Mouse (Mus musculus): ENCODE measurements around the gene Cd55b. TPM values are rescaled to one million over a fixed set of nuclear protein-coding genes. Genes with fewer than 3 reads are reported as not detected.
"Not testable (repeated sequence)": the region's sequence is repeated elsewhere in the genome, so short reads cannot be mapped to it uniquely, and the experiment has no call there.

The Cd55b gene
- total RNA-seq (2021), result 1 to 10 TPM in 1 of 2 experiments, under 1 TPM in 1; 0.35 to 1.2 TPM
- long read RNA-seq, experiment 1, result 0 reads
- long read RNA-seq, experiment 2, result 0 reads

DNA sequence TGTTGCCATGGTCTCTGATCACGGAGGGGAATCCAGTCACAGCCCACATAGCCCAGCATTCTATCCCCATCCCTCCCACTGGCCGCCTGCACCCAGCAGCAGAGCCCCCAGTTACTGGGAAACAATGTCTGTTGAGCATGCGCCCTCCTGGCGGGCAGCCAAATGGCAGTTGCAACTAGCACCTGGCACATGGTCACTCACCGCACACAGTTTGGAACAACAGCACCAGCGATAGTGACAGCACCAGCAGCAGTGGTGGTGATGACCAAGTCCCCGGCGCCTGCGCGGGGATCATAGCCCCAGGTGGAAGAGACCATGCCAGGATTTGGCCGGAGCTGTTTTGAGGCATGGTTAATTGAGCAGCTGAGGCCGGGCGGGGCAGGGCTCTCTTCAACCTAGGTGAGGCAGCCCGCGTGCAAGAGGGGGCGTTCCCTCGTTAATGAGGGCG lies at the start of gene Cd55b:
TSS of gene Cd55b (minus strand) at position 346 of the 448 bp plus-strand sequence.
- no peak for DNase-seq

DNA sequence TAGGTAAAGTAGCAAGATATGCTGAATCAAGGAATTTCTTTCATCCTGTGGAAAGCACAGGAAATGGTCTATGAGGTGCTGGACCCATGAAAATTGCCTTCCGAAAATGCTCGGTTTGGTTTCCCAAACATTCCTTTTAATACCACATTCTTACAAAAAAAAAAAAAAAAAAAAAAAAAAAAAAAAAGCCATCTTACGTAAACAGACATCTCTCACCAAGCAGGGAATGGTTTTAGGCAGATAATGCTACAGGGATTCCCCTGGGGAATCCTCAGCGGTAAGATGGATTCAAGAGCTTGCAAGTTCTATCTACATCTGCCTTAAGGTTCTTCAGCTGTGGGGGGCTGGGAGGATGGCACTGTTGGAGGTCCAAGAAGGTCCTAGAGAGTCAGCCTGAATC lies 47.3 kb upstream of the Cd55b start:
- no peak for DNase-seq

DNA sequence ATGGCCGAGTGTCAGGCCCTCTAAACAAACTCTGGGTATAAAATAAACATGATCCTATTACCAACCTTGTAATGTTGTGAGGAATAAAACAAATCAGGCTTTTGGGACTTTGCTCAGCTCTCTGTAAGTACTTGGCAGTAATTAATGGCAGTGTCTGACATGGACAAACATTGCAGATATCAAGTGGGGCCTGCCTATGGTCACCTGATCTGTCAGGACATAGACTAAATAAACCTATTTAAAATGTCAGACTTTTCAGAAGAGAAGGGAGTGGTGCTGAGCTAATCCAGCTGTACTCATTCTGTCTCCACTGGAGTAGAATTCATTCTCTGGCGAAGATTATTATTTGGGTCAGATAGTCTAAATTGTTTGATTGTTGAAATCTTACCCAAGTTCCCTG lies 44.6 kb upstream of the Cd55b start:
- no peak for DNase-seq

DNA sequence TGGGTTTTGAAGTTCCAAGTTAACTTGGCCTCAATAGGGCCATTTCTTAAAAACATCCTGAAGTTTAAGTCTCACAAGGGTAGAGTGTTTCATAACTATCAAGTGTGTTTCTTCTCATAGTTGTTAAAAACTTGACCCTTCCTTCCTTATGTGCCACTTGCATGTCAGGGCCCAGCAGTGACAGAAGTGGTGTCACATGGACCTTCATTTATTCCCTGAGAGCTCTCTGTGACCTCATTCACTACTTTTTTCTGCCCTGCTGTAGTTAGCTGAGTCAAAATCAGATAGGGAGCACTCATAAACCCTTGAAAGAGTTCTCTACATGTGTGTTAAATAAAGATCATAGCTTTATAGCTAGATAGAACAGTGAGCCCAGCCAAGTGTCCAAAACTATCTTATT lies 41.4 kb upstream of the Cd55b start:
- no peak for DNase-seq

DNA sequence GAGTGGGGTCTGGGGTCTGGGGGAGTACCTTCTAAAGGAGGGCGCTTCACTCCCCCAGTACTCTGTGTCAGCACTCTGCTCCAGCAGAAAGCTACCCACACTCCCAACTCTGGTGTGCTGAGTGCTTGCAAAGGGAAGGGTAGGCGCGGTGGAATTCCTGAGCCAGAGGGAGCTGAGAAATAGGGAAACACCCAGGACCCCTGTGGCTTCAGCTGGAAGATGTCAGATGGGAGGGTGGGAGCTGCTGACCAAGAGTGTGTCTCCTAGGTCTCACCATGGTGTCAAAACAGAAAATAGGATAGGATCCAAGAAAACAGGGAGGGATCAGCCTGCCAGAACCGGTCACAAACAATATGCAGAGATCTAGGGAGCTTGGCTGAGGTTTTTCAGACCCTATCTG lies 40.1 kb upstream of the Cd55b start:
- DNase-seq, result no peak

DNA sequence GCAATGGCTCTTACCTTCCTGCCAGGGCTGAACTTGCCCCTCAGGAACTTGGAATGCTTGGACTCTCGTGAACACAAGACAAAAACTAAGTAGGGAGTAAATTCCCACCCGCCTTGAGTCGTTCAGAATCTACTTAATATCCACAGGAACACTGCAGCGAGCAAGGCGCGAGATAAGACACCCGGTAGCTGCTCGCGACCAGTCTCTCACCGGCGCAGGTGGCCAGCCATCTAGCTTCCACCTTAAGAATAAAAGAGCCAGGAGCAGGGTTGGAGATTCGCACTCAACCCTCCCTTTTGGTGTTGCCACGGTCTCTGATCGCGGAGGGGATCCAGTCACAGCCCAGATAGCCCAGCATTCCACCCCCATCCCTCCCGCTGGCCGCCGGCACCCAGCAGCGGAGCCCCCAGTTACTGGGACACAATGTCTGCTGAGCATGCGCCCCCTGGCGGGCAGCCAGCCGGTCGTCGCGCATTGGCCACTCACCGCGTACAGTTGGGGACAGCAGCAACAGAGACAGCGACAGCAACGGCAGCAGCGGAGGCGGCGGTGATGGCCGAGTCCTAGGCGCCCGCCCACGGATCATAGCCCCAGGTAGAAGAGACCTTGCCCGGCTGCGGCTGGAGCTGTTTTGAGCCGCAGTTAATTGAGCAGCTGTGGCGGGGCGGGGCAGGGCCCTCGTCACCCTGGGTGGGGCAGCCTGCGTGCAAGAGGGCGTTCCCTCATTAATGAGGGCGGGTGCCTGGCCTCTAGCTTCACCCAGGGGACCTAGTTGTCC lies 39.5 kb upstream of the Cd55b start, which contains the start of gene Cd55:
TSS of gene Cd55 (minus strand) at position 661 of the 778 bp plus-strand sequence.
- peak; percentile 79 for DNase-seq

DNA sequence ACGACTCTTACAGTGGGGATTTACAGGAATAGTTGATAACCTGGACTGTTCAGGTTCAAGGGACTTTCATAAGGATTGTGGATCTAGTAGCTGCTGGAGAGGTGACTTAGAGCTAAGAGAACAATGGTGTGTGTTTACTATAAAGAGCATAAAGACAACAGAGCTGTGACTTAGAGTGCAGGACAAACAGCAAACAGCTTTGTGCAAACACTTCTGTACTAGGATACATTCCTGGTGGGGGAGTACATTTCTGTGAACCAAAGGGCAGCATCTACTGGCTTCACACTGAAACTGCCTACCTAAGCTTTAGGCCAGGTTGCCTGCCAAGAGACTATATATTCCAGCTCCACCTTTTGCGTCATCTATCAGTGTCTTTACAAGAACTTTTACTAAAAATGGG lies 32.3 kb upstream of the Cd55b start:
- no peak for DNase-seq

DNA sequence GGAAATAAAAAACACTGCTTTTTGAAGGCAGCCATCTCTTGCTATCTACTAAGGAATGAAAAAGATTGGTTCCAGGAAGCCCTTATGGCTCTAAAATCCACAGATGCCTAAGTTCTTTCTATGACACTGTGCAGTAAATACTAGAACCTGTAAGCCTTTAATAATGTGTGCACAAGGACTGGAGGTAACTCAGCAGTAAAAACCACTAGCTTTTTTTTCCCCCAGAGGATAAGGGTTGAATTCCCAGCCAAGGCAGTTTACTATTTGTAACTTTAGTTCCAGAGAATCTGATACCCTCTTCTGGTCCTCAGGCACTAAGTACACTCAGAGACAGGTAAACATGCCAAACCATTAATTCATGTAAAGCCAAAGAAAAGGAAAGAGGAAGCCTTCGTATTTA lies 20.1 kb upstream of the Cd55b start:
- DNase-seq, result not testable (repeated sequence)

DNA sequence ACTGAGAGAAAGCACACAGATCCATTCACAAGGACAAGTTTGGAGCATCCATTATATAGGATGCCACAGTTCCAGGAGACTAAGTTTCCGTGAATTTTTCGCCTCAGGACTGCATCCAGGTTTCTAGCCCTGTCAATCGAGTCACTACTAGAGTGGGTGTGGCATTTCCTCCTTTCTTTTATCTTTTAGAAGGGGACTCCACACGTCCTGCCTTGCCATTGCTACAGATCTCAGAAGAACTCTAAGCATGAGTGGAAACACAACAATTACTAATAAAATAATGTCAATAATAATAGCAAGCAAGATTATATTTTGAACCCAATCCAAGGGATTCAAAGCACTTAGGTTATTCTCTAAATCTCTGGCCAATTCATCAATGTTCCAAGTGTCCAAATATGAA lies 8.1 kb upstream of the Cd55b start:
- no peak for DNase-seq

DNA sequence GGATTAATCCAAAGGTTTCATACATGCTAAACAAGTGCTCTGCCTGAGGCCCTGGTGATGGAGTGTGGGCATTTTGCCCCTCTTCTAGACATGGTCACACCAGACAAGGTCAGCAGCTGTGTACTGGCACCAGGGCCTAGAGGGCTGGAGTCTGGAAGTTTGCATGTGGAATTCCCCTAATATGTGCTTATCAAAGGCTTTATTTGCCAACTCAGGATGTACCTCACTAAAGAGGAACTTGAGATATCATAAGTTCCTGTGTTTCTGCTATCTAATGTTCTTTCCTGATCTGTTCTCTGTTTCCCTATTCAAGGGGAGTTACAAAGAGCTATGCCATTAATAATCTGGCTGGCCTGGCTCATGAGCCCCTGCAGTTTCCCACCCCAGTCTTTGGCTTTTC lies 5.9 kb upstream of the Cd55b start:
- not testable (repeated sequence) for DNase-seq

DNA sequence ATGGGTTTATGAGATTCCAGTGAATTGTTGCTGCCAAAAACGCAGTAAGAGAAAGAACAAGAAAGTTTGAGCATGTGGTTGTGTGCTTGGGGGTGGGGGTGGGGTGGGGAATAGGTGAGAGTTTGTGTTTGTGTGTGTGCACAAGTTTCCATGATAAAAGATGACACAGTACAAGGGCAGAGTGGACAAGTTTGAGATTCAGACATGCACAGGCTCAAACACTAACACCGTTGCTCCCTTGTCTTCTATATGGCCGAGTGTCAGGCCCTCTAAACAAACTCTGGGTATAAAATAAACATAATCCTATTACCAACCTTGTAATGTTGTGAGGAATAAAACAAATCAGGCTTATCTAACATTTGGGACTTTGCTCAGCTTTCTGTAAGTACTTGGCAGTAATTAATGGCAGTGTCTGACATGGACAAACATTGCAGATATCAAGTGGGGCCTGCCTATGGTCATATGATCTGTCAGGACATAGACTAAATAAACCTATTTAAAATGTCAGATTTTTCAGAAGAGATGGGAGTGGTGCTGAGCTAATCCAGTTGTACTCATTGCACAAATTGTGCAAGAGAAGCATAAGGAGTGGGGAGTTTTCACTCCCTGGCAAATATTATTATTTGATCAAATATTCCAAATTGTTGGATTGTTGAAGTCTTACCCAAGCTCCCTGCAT lies 4.5 kb upstream of the Cd55b start:
- not testable (repeated sequence) for DNase-seq

DNA sequence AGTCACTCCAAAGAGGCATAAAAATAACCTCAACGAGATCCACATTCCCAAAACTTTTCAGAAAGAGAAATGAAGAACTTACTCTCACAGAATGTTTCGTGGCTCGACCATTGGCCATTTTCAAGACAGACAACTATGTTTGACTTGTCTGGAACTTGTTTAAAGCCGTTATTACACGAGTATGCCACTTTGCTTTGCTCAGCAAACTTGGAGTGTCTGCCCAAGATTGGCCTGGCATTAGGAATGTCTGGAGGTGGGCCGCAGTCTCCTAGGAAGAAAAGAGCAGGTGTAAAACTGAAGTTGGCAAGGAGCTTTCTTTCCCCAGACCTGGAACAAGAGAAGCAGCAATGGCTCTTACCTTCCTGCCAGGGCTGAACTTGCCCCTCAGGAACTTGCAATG lies 776 bp downstream of the Cd55b start:
- not testable (repeated sequence) for DNase-seq

DNA sequence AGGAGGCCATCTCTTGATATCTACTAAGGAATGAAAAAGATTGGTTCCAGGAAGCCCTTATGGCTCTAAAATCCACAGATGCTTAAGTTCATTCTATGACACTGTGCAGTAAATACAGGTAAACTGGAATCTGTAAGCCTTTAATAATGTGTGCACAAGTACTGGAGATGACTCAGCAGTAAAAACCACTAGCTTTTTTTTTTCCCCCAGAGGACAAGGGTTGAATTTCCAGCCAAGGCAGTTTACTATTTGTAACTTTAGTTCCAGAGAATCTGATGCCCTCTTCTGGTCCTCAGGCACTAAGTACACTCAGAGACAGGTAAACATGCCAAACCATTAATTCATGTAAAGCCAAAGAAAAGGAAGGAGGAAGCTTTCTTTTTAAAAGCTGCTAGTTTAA lies 25.7 kb downstream of the Cd55b start:
- DNase-seq, result not testable (repeated sequence)

DNA sequence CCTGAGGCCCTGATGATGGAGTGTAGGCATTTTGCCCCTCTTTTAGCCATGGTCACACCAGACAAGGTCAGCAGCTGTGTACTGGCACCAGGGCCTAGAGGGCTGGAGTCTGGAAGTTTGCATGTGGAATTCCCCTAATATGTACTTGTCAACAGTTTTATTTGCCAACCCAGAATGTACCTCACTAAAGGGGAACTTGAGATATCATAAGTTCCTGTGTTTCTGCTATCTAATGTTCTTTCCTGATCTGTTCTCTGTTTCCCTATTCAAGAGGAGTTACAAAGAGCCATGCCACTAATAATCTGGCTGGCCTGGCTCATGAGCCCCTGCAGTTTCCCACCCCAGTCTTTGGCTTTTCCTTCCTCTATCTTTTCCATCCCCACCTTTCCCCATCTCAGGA lies 35.5 kb downstream of the Cd55b start:
- not testable (repeated sequence) for DNase-seq

DNA sequence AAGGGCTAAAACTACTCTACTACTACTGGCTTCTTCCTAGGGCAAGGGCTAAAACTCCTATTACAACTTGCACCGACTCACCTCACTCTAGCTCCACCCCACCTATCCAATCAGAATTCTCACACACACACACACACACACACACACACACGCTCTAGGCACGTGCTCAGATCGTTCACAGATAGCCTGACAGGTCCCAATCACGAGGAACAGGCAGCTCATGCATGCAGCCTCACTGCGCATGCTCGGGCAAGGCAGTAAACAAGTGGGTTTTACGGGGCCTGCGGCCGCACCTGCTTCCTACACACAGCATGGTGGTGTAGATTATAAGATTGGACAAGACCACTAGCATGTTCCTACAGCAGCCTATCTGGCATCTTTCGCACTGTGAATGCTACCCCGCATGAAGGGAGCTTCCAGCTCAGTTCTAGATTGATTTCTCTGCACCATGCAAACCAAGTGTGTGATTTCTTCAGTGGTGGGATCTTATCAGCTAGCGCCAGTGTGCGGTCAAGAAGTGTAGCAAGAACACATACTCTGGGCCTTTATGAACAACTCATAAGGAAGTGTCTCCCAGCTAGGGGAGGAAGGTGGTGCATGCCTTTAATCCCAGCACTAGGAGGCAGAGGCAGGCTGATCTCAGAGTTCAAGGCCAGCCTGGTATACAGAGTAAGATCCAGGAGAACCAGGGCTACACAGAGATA lies 44.9 kb downstream of the Cd55b start:
- DNase-seq, result no peak

DNA sequence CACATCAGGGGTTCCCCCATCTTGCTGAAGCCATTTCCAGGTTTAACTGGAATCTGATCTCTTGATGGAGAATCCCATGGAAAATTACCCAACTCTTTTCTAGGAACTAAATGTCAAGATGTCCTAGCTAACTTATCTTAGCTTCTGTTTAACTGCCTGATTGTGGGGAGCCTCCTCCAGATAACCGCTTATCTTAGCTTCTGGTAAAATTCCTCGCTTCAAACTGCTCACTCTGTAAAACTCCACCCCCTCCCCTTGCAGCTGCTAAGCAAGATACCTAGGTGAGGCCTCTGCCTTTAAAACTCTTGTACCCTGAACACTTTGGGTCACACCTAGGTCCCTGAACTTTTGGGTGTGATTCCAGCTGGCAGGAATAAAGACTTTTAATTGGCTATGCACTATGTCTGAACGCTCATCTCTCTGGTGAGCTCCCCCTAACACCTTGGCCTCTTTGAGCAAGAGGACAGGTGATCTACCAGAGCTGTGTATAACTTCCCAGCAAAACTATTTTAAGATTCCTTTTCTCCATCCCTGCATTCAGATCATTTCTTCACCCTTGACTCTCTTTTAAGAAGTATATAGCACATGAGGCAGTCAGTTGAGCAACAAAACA lies 48.5 kb downstream of the Cd55b start:
- DNase-seq, result no peak

DNA sequence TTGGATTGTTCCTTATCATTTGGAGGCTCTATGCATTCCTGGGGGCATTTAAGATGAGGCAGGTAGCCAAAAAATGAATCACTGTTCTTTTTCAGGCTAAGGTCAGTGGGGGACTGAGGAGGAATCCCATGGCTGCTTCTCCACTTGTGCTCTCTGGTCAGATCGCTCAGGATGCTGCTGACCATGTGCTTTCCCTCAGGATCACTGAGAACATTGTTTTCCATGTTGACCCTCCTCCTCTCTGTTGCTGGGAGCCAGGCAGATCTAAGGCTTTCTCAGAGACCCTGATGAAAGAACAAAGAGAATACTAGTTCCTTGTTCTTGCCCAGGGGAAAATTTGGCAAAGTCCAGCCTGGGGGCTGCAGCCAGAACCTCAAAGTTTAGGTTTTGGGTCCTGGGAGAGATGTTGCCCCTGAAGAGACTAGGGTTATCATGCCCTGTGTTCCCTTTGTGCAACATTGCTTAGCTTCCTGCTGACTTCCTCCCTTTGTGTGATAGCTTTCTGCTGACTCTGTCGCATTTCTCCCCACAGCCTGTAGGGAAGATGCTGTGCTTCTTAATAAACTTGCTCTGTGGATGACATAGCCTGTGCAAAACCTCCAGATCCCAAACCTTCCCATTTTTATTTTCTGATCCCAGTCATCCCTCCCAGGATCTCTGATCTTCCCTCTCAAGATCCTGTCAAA lies 49.3 kb downstream of the Cd55b start:
- DNase-seq, result no peak

DNA sequence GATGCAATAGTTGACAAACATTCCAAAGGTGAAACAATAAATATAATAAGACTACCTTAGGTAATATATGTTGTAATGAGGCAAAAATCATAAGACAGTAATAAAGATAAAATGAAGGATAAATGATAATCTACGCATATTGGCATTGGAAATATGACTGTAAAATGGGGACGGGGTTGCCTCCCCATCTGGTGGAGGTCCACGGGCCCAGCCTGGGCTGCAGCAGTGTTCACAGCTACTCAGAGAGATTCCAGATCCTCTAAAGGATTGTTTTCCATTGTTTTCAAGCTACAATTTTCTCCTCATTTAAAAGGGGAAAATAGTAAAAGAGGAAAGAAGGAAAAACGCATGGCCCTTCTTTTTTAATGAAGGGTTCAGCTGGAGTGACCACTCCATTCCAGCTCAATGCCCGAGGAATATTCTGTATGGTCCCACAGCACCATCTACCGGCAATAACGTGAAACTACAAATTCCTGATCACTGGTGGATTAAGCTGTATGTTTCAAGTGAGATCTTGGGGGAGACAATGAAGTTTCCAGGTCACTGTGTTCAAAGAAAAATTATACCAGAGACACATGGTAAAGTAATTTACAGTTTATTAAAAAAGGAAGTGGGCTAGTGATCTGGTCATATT lies 50.8 kb downstream of the Cd55b start:
- no peak for DNase-seq

DNA sequence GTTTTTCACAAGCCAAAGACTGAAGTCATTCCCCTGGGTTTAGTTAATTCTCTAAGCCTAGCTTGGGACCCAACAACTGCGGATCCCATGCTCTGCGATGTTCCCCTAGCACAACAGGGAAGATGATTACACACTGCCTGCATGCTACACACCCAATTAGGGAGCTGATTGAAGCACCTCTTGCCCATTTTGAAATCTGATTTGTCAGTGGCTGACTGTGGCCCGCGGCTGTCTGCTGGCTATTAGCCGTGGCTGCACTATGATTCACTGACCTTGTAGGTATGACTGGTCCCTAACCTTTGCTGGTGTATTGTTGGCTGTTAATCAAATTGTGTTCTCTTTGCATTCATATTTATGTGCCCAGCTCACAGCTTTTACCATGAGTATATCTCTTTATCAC lies 51.5 kb downstream of the Cd55b start:
- DNase-seq, result no peak

DNA sequence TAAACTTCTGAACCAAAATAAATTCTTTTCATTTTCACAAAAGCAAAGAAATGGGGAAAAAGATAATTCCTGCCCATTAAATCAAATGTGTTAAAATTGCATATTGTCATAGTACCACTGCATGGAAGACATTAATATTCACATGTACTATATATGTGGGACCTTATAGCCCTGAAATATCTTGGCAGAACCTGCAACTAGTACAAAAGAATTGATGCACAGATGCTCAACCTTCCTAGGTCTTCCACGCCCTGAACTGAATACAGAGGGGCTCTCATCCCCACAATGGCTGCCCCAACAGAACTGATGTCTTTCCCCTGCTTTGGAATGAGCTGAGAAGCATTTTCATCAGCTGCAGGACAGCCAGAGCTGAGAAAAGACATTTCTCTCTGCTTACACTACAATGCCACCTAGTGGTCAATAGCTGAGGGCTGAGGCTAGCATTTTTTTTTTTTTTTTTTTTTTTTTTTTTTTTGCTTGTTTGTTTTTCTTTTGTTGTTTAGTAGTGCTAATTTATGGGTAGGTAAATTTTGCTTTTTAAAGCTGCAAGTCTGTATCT lies 72.7 kb downstream of the Cd55b start:
- DNase-seq, result no peak

DNA sequence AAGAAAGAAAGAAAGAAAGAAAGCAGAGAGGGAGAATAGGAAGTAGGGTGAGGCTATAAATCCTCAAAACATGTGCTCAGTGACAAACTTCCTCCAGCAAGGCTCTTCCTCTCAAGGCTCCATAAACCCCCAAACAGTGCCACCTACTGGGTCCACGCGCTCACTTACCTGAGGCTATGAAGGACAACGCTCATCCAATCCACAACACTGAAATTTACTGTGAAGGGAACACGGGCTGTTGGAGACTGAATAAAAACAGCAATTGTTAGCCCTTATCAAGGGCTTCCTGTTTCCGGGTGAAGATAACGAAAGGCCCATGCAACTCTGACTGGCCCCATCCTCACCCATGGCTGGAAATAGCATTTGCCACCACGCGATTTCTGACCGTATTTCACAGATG lies 80.4 kb downstream of the Cd55b start:
- DNase-seq, result no peak

All from gastrocnemius, postnatal 25 days (tissue).